Mouse (Mus musculus): ENCODE results near the gene Ift52. TPM values are rescaled to one million over a fixed set of nuclear protein-coding genes. Genes with fewer than 3 reads are reported as not detected.

Gene Ift52
- total and polyA plus RNA-seq, 3 experiments: 25.9 to 55.8 (median 44.5) TPM

DNA sequence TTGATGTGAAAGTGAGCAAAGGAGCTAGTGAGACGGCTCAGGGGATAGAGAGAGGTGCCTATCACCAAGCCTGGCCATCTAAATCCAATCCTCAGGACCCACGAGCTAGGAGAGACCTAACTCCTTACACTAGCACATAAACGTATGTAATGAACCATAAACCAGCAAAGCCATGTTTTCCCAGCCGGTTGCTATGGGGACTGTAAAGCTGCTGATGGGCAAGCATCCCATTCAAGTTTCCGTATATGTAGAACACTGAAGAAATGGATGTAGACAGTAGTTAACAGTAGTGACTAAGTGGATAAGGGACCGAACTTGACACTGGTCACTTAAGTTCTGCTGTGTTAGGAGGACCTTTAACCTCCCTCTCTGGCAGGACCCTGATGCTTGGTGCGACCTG is 56.9 kb downstream of the Ift52 start:
- no peak for DNase-seq

DNA sequence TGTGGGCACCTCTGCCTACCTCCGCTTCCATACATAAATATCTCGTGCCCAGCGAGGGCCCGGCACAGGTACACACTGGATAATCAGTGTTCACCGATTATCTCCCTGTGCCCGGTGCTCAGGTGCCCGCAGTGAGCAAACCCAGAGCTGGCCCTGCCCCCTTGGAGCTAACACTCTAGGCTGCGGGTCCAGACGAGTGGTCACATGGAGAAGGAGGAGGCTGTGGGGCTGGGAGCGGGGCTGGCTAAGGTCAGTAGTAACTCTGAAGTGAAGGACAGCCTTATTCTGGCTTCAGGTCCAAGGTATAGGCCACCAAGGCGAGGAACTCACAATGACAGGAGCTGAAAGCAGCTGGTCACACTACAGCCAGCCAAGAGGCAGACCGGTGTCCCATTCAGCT is 57.7 kb downstream of the Ift52 start:
- no peak for DNase-seq

DNA sequence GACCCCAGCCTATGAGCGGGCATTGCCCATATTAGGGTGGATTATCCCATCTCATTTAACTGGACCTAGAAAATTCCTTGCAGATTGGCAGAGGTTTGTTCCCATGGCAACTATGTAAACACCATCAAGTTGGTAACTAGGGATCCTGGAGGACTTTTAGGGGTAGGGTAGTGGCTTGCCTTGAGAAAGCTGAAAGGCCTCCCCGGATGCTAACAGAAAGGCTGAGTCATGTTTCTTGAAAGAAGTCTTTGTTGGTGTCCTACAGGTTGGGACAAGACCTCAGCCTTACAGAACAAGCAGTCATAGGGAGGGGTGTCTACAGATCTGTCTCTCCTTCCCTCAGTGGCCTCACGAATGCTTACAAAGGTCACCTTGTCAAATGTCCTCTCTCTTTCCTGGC is 58.1 kb downstream of the Ift52 start:
- DNase-seq: no peak

DNA sequence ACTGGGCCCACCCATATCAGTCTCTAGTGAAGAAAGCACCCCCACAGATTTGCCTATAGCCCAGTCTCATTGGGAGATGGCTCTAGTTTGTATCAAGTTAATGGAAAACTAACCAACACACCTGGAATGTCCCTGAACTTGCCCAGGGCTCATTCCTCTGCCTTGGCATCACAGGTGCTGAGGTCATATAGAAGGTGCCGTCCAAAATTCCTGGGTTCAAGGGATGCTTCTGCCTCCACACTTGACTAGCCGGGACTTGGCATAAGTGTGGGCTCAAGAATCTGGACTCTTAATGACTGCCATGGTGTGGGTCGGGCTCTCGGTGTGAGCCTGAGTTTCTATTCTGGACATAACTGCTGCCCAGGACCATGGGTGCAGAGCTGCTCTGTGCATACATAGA is 61.9 kb downstream of the Ift52 start:
- DNase-seq: no peak

DNA sequence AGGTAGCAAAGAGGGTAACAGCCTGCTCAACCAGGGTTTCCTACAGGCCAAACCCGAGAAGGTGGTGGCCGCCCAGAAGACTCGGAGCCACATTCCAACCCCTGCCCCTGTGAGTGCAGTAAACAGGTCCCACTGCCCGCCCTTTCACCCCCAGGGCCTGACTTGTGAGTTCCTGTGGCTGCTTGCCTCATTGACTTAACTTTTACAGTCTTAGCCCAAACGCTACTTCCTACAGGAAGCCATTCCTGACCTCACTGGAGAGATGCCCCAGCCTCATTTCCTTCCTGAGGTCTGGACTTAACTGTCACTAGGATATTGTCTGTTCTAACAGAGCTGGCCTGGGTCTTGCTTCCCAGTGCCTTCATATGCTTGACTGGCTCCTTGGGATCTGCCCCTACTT is 65.4 kb downstream of the Ift52 start:
- DNase-seq: peak; percentile 50

DNA sequence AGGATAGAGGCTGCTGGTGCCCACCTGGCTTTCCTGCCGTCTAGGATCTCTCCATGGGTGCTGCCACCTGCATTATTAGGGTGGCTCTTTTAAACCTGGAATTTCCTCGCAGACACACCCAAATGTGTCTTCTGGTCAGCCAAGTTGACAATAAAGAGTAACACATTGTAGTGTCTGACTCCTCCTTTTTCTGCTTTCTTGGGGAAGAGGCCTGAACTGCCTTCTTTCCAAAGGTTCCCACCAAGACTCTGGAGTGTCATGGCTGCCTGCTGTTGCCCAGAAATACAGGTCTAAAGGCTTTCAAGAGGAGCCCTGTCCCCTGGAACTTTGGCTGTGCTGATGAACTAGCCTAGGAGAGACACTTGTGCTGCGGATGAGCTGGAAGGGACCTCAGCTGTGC is 67.4 kb downstream of the Ift52 start:
- DNase-seq: no peak

DNA sequence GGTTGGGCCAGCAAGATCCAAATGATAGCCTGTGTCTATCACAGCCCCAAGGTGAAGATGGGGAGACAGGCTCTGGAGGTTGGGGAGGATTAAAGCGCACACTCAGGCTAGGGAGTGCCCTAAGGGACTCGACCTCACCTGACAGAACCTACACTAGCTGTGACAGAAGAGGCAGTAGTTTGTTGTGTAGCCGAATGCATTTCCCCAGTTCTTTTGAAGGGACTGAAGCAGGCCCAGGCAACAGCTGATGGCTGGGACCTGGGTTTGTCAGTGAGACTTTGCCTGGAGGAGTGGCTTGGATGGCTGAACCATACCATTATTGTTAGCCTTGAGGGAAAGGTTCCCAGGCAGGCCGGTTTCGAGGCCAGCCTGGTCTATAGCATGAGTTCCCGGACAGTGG is 67.9 kb downstream of the Ift52 start:
- DNase-seq: no peak

DNA sequence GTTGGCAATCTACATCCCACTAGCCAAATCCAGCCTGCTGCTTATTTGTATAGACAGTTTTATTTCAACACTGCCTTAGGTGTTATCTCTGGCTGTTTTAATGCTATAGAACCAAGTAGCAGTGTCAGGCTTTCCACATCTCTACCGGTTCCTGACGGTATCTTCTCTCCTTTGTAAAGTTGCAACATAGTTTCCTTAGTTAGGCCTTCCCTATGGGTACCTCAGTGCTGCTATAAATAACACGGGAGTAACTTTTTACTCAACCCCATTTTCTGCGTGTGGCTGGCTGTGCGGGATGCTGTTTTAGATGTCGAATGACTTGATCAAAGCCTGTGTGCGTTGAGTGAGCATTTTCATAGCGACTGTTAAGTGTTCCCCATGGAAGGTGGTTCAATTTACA is 69.4 kb downstream of the Ift52 start:
- no peak for DNase-seq

DNA sequence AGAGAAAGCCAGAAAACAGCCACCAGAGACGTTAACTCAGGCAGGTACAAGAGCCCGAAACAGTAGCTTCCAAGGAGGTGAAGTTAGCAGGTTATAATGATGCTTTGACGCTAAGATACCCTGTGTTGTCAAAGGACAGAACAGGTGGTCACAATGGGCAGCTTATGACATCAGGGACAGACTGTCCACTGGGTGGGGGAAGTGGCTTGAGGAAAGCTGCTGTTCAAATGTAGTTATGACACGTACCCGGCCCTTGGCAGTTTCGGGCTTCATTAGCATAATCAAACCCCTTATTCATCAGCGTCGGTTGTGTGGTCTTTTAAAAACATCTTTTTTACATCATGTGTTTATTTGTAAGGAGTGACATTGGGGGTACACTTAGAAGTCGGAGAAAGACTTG is 70.6 kb downstream of the Ift52 start, which contains the start of gene Gtsf1l:
Gtsf1l (minus strand) TSS at position 128 of the 400 bp plus-strand sequence.
- DNase-seq: no peak

DNA sequence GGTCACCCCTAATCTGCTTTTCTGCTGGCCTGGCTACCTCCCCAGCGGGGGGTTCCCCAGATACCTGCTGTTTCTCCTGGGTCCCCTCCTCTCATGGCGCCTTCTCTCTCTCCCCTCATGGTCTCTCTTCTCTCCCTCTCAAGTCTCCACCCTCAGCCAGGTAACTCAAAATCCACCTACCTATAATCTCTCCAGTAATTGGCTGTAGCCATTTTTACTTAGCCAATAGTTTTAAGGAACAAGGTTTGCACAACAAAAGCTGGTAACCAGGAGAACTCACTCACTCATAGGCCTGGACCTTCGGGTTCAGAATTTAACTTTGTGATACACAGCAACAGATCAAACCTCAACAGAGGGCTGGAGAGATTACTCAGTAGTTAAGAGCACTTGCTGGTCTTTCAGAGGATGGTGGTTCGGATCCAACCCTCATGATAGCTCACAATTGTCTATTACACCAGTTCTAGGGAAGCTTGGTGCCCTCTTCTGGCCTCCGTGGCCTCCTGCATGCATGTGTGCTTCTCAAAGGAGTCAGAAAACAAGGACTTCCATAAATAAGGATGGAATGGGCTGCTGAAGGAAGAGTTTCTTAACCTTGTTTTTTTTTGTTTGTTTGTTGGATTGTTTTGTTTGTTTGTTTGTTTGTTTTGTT is 72.4 kb downstream of the Ift52 start:
- DNase-seq: peak; percentile 55

DNA sequence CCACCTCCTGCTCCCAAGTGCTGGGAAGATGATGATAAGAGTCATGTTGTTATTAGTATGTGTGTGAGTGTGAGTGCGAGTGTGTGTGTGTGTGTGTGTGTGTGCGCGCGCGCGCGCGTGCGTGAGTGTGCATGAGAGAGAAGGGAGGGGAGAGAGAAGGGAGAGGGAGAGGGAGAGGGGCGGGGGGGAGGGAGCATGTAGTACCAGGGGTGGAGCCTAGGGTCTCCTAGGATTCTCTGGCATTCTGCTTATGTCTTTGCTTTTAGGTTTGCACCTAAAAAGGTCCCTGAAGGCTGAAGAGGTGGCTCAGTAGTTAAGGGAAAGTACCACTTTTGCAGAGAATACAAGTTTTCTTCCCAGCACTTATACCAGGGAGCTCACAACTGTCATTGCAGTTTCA is 77.8 kb downstream of the Ift52 start:
- DNase-seq: no peak

Small RNA genes within 50 kb of the gene (microRNA-seq; reads per million reads assigned to microRNA genes)
- 0 reads per million in 2 experiments for gene Gm22174
- gene Mir7003: 0 reads per million in 2 experiments

Other genes with a start within 250 kb of the Ift52 start
- gene Srsf6, start 85.8 kb upstream of the Ift52 start, total RNA-seq (2021): 100 to 1,000 TPM; 151 to 216 TPM
- 398 and 460 TPM in 2 replicates for gene Srsf6, start 85.8 kb upstream of the Ift52 start, polyA plus RNA-seq (2012; rRNA removed)
- gene L3mbtl1, start 73.9 kb upstream of the Ift52 start, total RNA-seq (2021): under 1 TPM; 0.31 to 0.37 TPM
- 0.12 and 0.38 TPM in 2 replicates for gene L3mbtl1, start 73.9 kb upstream of the Ift52 start, polyA plus RNA-seq (2012; rRNA removed)
- 1 to 10 TPM in 1 of 2 experiments, under 1 TPM in 1; 0.35 to 1.1 TPM for gene Sgk2, start 30.0 kb upstream of the Ift52 start, total RNA-seq (2021)
- 0.35 and 0.77 TPM in 2 replicates for gene Sgk2, start 30.0 kb upstream of the Ift52 start, polyA plus RNA-seq (2012; rRNA removed)
- gene Mybl2, start 37.3 kb downstream of the Ift52 start, total RNA-seq (2021): 1 to 10 TPM; 1.3 to 2.2 TPM
- gene Mybl2, start 37.3 kb downstream of the Ift52 start, polyA plus RNA-seq (2012; rRNA removed): 1.2 and 1.9 TPM in 2 replicates
- gene Gtsf1l, start 70.5 kb downstream of the Ift52 start, total RNA-seq (2021): not detected
- not detected in 2 replicates for gene Gtsf1l, start 70.5 kb downstream of the Ift52 start, polyA plus RNA-seq (2012; rRNA removed)
- 1 to 10 TPM; 4.0 to 7.4 TPM for gene Tox2, start 185.8 kb downstream of the Ift52 start, total RNA-seq (2021)
- gene Tox2, start 185.8 kb downstream of the Ift52 start, polyA plus RNA-seq (2012; rRNA removed): 8.0 and 32.8 TPM in 2 replicates